Mouse (Mus musculus): ENCODE data around the gene Olfr613. TPM values are rescaled to one million over a fixed set of nuclear protein-coding genes. Genes with fewer than 3 reads are reported as not detected.
"Not testable (repeated sequence)": the region's sequence is repeated elsewhere in the genome, so short reads cannot be mapped to it uniquely, and the experiment has no call there.

Olfr613 gene
- not detected in 2 replicates for total RNA-seq (2012; rRNA removed)

- Histone ChIP-seq H3K4me1 (ENCODE audit: control insufficient read depth in 2 of 2, insufficient read depth in 2 of 2, low read length in 2 of 2, poor library complexity in 1 of 2) (no peaks in the 10 kb centered on the region), H3K9ac (ENCODE audit: insufficient read depth, low read depth, low read length, poor library complexity, severe bottlenecking) (no peak within 1 kb of the TSS), H3K9me3 (ENCODE audit: control insufficient read depth, insufficient read depth, low read depth, low read length) (no peaks in the 10 kb centered on the region), H3K36me3 (ENCODE audit: control insufficient read depth, insufficient read depth, low read length, poor library complexity, severe bottlenecking) (no peaks in the 10 kb centered on the region), H3K4me3 (ENCODE audit: insufficient read depth in 1 of 2, low read depth in 1 of 2, low read length in 2 of 2, poor library complexity in 1 of 2, severe bottlenecking in 1 of 2) (no peak within 1 kb of the TSS), H3K27ac (ENCODE audit: insufficient read depth, low read depth, low read length, poor library complexity, severe bottlenecking) (no peak within 1 kb of the TSS)
- no peak for DNase-seq (ENCODE audit: low read depth, low spot score)
- in situ Hi-C loops (cut with MboI; ENCODE audit: low sequenced_read_pairs in 2 of 2, unreplicated experiment in 2 of 2), result no loop called here
- TF ChIP-seq CHD2 (IDR thresholded peaks at IDR 0.05; ENCODE audit: low read depth, low read length), result no peak
- TF ChIP-seq HCFC1 (IDR thresholded peaks at IDR 0.05; ENCODE audit: borderline replicate concordance, insufficient read depth, low read length), result no peak
- no peak for TF ChIP-seq ZC3H11A (IDR thresholded peaks at IDR 0.05; ENCODE audit: borderline replicate concordance, low read depth, low read length)
- no peak for TF ChIP-seq ZNF384 (IDR thresholded peaks at IDR 0.05; ENCODE audit: low read depth, low read length)
- TF ChIP-seq MAFK (IDR thresholded peaks at IDR 0.05; ENCODE audit: insufficient read depth, low read depth, low read length), result no peak
Measured at GRCm38 (mm10) chr7:103547774-103548173, at the start of gene Olfr613. Gene Olfr613 (plus strand): TSS chr7:103548074.

- H3K9ac ChIP-seq (ENCODE audit: insufficient read depth, low read depth, low read length, poor library complexity, severe bottlenecking), result no peak within 1 kb of the TSS
- H3K4me3 ChIP-seq (ENCODE audit: insufficient read depth in 1 of 2, low read depth in 1 of 2, low read length in 2 of 2, poor library complexity in 1 of 2, severe bottlenecking in 1 of 2), result no peak within 1 kb of the TSS
- H3K27ac ChIP-seq (ENCODE audit: insufficient read depth, low read depth, low read length, poor library complexity, severe bottlenecking), result no peak within 1 kb of the TSS
- H3K9me3 ChIP-seq (ENCODE audit: control insufficient read depth, insufficient read depth, low read depth, low read length), result no peaks in the 10 kb centered on the region
- no peaks in the 10 kb centered on the region for H3K4me1 ChIP-seq (ENCODE audit: control insufficient read depth in 2 of 2, insufficient read depth in 2 of 2, low read length in 2 of 2, poor library complexity in 1 of 2)
- no peak for DNase-seq (ENCODE audit: low read depth, low spot score)
- in situ Hi-C loops (cut with MboI; ENCODE audit: low sequenced_read_pairs in 2 of 2, unreplicated experiment in 2 of 2), result no loop called here
- no peak for TF ChIP-seq CHD2 (IDR thresholded peaks at IDR 0.05; ENCODE audit: low read depth, low read length)
- TF ChIP-seq ZC3H11A (IDR thresholded peaks at IDR 0.05; ENCODE audit: borderline replicate concordance, low read depth, low read length), result no peak
- TF ChIP-seq MAFK (IDR thresholded peaks at IDR 0.05; ENCODE audit: insufficient read depth, low read depth, low read length), result no peak
- no peaks in the 10 kb centered on the region for H3K36me3 ChIP-seq (ENCODE audit: control insufficient read depth, insufficient read depth, low read length, poor library complexity, severe bottlenecking)
Measured at GRCm38 (mm10) chr7:103512022-103512421, 35.9 kb upstream of the Olfr613 start, which contains the start of gene Olfr610. Gene Olfr610 (minus strand): TSS chr7:103512122.

- H3K4me1 ChIP-seq (ENCODE audit: control insufficient read depth in 2 of 2, insufficient read depth in 2 of 2, low read length in 2 of 2, poor library complexity in 1 of 2); DNase-seq (ENCODE audit: low read depth, low spot score); H3K9me3 ChIP-seq (ENCODE audit: control insufficient read depth, insufficient read depth, low read depth, low read length); H3K9ac ChIP-seq (ENCODE audit: insufficient read depth, low read depth, low read length, poor library complexity, severe bottlenecking); H3K4me3 ChIP-seq (ENCODE audit: insufficient read depth in 1 of 2, low read depth in 1 of 2, low read length in 2 of 2, poor library complexity in 1 of 2, severe bottlenecking in 1 of 2); H3K36me3 ChIP-seq (ENCODE audit: control insufficient read depth, insufficient read depth, low read length, poor library complexity, severe bottlenecking); H3K27ac ChIP-seq (ENCODE audit: insufficient read depth, low read depth, low read length, poor library complexity, severe bottlenecking); in situ Hi-C loops (cut with MboI; ENCODE audit: low sequenced_read_pairs in 2 of 2, unreplicated experiment in 2 of 2): not testable (repeated sequence)
Measured at GRCm38 (mm10) chr7:103520746-103521145, 27.1 kb upstream of the Olfr613 start, which contains the start of gene Olfr611. Gene Olfr611 (minus strand): TSS chr7:103520846.

GRCm38 (mm10) chr7:103542617-103543016, 5.3 kb upstream of the Olfr613 start, which contains the start of gene Olfr612:
Gene Olfr612 (minus strand): TSS chr7:103542717.
- H3K9me3 ChIP-seq (ENCODE audit: control insufficient read depth, insufficient read depth, low read depth, low read length); H3K4me3 ChIP-seq (ENCODE audit: insufficient read depth in 1 of 2, low read depth in 1 of 2, low read length in 2 of 2, poor library complexity in 1 of 2, severe bottlenecking in 1 of 2); H3K4me1 ChIP-seq (ENCODE audit: control insufficient read depth in 2 of 2, insufficient read depth in 2 of 2, low read length in 2 of 2, poor library complexity in 1 of 2); H3K36me3 ChIP-seq (ENCODE audit: control insufficient read depth, insufficient read depth, low read length, poor library complexity, severe bottlenecking); DNase-seq (ENCODE audit: low read depth, low spot score); in situ Hi-C loops (cut with MboI; ENCODE audit: low sequenced_read_pairs in 2 of 2, unreplicated experiment in 2 of 2); H3K27ac ChIP-seq (ENCODE audit: insufficient read depth, low read depth, low read length, poor library complexity, severe bottlenecking); H3K9ac ChIP-seq (ENCODE audit: insufficient read depth, low read depth, low read length, poor library complexity, severe bottlenecking): not testable (repeated sequence)

GRCm38 (mm10) chr7:103555779-103556178, 7.9 kb downstream of the Olfr613 start, which contains the start of gene Olfr615:
Gene Olfr615 (plus strand): TSS chr7:103556079.
- H3K9ac ChIP-seq (ENCODE audit: insufficient read depth, low read depth, low read length, poor library complexity, severe bottlenecking), result no peak within 1 kb of the TSS
- H3K4me3 ChIP-seq (ENCODE audit: insufficient read depth in 1 of 2, low read depth in 1 of 2, low read length in 2 of 2, poor library complexity in 1 of 2, severe bottlenecking in 1 of 2), result no peak within 1 kb of the TSS
- no peaks in the 10 kb centered on the region for H3K36me3 ChIP-seq (ENCODE audit: control insufficient read depth, insufficient read depth, low read length, poor library complexity, severe bottlenecking)
- TF ChIP-seq HCFC1 (IDR thresholded peaks at IDR 0.05; ENCODE audit: borderline replicate concordance, insufficient read depth, low read length), result no peak
- TF ChIP-seq ZC3H11A (IDR thresholded peaks at IDR 0.05; ENCODE audit: borderline replicate concordance, low read depth, low read length), result no peak
- TF ChIP-seq ZNF384 (IDR thresholded peaks at IDR 0.05; ENCODE audit: low read depth, low read length), result no peak
- no peak for TF ChIP-seq CHD2 (IDR thresholded peaks at IDR 0.05; ENCODE audit: low read depth, low read length)
- no peak for TF ChIP-seq MAFK (IDR thresholded peaks at IDR 0.05; ENCODE audit: insufficient read depth, low read depth, low read length)
- in situ Hi-C loops (cut with MboI; ENCODE audit: low sequenced_read_pairs in 2 of 2, unreplicated experiment in 2 of 2), result no loop called here
- H3K9me3 ChIP-seq (ENCODE audit: control insufficient read depth, insufficient read depth, low read depth, low read length), result no peaks in the 10 kb centered on the region
- no peak within 1 kb of the TSS for H3K27ac ChIP-seq (ENCODE audit: insufficient read depth, low read depth, low read length, poor library complexity, severe bottlenecking)
- H3K4me1 ChIP-seq (ENCODE audit: control insufficient read depth in 2 of 2, insufficient read depth in 2 of 2, low read length in 2 of 2, poor library complexity in 1 of 2), result no peaks in the 10 kb centered on the region
- no peak for DNase-seq (ENCODE audit: low read depth, low spot score)

Data from ES-E14 (cell line).